Mouse (Mus musculus): Measurements from ENCODE around the gene Cyb5b. TPM values are rescaled to one million over a fixed set of nuclear protein-coding genes. Genes with fewer than 3 reads are reported as not detected.

The Cyb5b gene
- total RNA-seq, 2 experiments from 2014 or later = 93.9 to 105 TPM

- DNase-seq (ENCODE audit: extremely low spot score in 1 of 2, low spot score in 1 of 2) = no peak
Measured at GRCm38 (mm10) chr8:107218091-107218490, 67.7 kb downstream of the Cyb5b start.

GRCm38 (mm10) chr8:107219078-107219477, 68.6 kb downstream of the Cyb5b start:
- DNase-seq (ENCODE audit: extremely low spot score in 1 of 2, low spot score in 1 of 2) = no peak

- no peak for DNase-seq (ENCODE audit: extremely low spot score in 1 of 2, low spot score in 1 of 2)
Measured at GRCm38 (mm10) chr8:107221924-107222851, 71.7 kb downstream of the Cyb5b start.

- DNase-seq (ENCODE audit: extremely low spot score in 1 of 2, low spot score in 1 of 2) = no peak
Measured at GRCm38 (mm10) chr8:107226183-107226582, 75.7 kb downstream of the Cyb5b start.

GRCm38 (mm10) chr8:107227011-107227626, 76.7 kb downstream of the Cyb5b start:
- no peak for DNase-seq (ENCODE audit: extremely low spot score in 1 of 2, low spot score in 1 of 2)

- DNase-seq (ENCODE audit: extremely low spot score in 1 of 2, low spot score in 1 of 2) = no peak
Measured at GRCm38 (mm10) chr8:107233251-107233650, 82.8 kb downstream of the Cyb5b start.

- no peak for DNase-seq (ENCODE audit: extremely low spot score in 1 of 2, low spot score in 1 of 2)
Measured at GRCm38 (mm10) chr8:107233718-107234117, 83.3 kb downstream of the Cyb5b start.

Other genes starting within 250 kb of the Cyb5b start
- gene Sntb2, start 214.9 kb upstream of the Cyb5b start, total RNA-seq (2021) = 10 to 100 TPM; 17.2 to 17.9 TPM
- 100 to 1,000 TPM; 116 to 117 TPM for gene Vps4a, start 119.4 kb upstream of the Cyb5b start, total RNA-seq (2021)
- 10 to 100 TPM; 24.1 to 31.3 TPM for gene Pdf, start 102.0 kb upstream of the Cyb5b start, total RNA-seq (2021)
- 10 to 100 TPM; 28.7 to 28.9 TPM for gene Cog8, start 94.0 kb upstream of the Cyb5b start, total RNA-seq (2021)
- gene Nip7, start 93.8 kb upstream of the Cyb5b start, total RNA-seq (2021) = 10 to 100 TPM; 44.4 to 45.9 TPM
- gene Tmed6, start 85.0 kb upstream of the Cyb5b start, total RNA-seq (2021) = not detected
- 10 to 100 TPM; 31.2 to 35.8 TPM for gene Terf2, start 54.1 kb upstream of the Cyb5b start, total RNA-seq (2021)
- 10 to 100 TPM; 47.8 to 67.4 TPM for gene Nfat5, start 142.8 kb downstream of the Cyb5b start, total RNA-seq (2021)

Data from layer of hippocampus, postnatal 25 days (tissue).